Mouse (Mus musculus) testis, adult 2 months (tissue): ENCODE results near the gene Nrk.

Experiments used
- CTCF ChIP-seq: fragments of 200-500 bp; IDR thresholded peaks from 2 replicates; pipeline ENCODE4 v1.5.1; 2012; ENCODE audit warnings: low read depth, mild to moderate bottlenecking, inconsistent platforms, low read length, moderate library complexity; ENCODE audit not compliant: control insufficient read depth, insufficient read depth, insufficient replicate concordance
- POLR2A ChIP-seq: fragments of 200-500 bp; IDR thresholded peaks from 2 replicates; pipeline ENCODE4 v1.6.1; 2012; ENCODE audit warnings: low read depth, mild to moderate bottlenecking, inconsistent platforms, low read length, moderate library complexity; ENCODE audit not compliant: control insufficient read depth

DNA sequence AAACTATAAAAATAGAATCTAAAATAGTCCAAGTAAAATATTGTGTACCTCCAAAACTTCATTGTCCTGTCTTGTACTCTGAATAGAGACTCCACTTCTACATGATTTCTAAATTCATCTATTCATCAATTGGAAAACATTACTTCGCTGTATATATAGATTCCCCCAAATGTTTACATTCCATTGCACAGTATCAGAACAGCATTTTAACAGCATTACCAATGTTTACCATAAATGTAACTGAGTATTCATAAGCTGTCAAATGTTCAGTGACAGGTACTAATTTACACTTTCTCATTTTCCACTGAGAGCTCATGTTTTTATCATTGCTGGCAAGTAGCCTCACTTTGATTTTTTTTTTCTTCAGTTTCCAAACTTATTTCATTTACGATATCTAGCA, 65.0 kb downstream of the Nrk start:
- TF ChIP-seq POLR2A (no peak), CTCF (no peak)
